Mouse (Mus musculus): Measurements from ENCODE around the gene Samt1. TPM values are rescaled to one million over a fixed set of nuclear protein-coding genes. Genes with fewer than 3 reads are reported as not detected.

The Samt1 gene
- not detected in 2 replicates for polyA plus RNA-seq (2012; rRNA removed)

DNA sequence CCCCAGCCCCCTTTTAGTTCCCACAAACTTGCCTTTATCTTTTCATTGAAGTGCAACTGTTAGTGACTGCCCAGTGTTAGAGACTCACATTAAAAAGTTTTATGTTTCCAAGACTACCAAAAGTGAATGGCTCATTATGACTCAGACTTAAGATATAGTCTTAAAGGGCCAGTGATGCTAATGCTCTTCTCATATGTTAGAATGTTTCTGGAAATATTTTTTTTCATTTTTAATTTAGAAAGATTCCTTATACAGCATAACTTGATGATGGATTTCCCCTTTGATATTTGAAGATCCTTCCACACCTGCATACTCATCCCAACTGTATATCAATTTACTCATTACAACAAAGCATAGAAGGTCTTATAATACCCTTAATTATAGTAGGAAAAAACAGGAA lies at the start of gene Samt1:
Gene Samt1, minus strand, starts transcription at position 101 of the 400 bp plus-strand sequence.

DNA sequence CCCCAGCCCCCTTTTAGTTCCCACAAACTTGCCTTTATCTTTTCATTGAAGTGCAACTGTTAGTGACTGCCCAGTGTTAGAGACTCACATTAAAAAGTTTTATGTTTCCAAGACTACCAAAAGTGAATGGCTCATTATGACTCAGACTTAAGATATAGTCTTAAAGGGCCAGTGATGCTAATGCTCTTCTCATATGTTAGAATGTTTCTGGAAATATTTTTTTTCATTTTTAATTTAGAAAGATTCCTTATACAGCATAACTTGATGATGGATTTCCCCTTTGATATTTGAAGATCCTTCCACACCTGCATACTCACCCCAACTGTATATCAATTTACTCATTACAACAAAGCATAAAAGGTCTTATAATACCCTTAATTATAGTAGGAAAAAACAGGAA lies 42.5 kb upstream of the Samt1 start, which contains the start of gene Gm10057:
Gene Gm10057, minus strand, starts transcription at position 101 of the 400 bp plus-strand sequence.

DNA sequence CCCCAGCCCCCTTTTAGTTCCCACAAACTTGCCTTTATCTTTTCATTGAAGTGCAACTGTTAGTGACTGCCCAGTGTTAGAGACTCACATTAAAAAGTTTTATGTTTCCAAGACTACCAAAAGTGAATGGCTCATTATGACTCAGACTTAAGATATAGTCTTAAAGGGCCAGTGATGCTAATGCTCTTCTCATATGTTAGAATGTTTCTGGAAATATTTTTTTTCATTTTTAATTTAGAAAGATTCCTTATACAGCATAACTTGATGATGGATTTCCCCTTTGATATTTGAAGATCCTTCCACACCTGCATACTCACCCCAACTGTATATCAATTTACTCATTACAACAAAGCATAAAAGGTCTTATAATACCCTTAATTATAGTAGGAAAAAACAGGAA lies 21.3 kb upstream of the Samt1 start, which contains the start of gene 4921511M17Rik:
Gene 4921511M17Rik, minus strand, starts transcription at position 101 of the 400 bp plus-strand sequence.

Other genes starting within 250 kb of the Samt1 start
- 15.8 and 19.7 TPM in 2 replicates for gene Spin2c, start 180.4 kb downstream of the Samt1 start, polyA plus RNA-seq (2012; rRNA removed)
- not detected in 2 replicates for gene 4921511M17Rik, start 21.2 kb upstream of the Samt1 start, polyA plus RNA-seq (2012; rRNA removed)
- gene Gm10057, start 42.4 kb upstream of the Samt1 start, polyA plus RNA-seq (2012; rRNA removed), result not detected in 2 replicates
- gene Gm15140, start 108.0 kb upstream of the Samt1 start, polyA plus RNA-seq (2012; rRNA removed), result not detected in 2 replicates